Mouse (Mus musculus): ENCODE results near the gene Arntl2. TPM values are rescaled to one million over a fixed set of nuclear protein-coding genes. Genes with fewer than 3 reads are reported as not detected.

Arntl2 gene
- polyA plus RNA-seq, 1 experiment, result 0.49 TPM

GRCm38 (mm10) chr6:146781566-146781965, 14.3 kb upstream of the Arntl2 start:
- TF ChIP-seq FOSL1 (IDR thresholded peaks at IDR 0.05; ENCODE audit: insufficient read depth, low read length, poor library complexity, severe bottlenecking) (no peak), MAX (IDR thresholded peaks at IDR 0.05) (no peak), MYOG (IDR thresholded peaks at IDR 0.05; ENCODE audit: control insufficient read depth, extremely low read depth, insufficient read length) (no peak), MYOD1 (IDR thresholded peaks at IDR 0.05; ENCODE audit: control insufficient read depth, insufficient read length, low read depth) (no peak), CTCF (IDR thresholded peaks at IDR 0.05; ENCODE audit: control insufficient read depth, insufficient read depth, insufficient read length) (no peak), USF1 (IDR thresholded peaks at IDR 0.05; ENCODE audit: low read depth) (no peak), CEBPB (IDR thresholded peaks at IDR 0.05; ENCODE audit: low read depth) (no peak)
- H3K36me3 ChIP-seq (ENCODE audit: control insufficient read depth, insufficient read depth), result no peaks in the 10 kb centered on the region
- no peaks in the 10 kb centered on the region for H3K79me2 ChIP-seq (ENCODE audit: control insufficient read depth, insufficient read depth)
- H3K27me3 ChIP-seq (ENCODE audit: control insufficient read depth, insufficient read depth, insufficient read length), result no peaks in the 10 kb centered on the region
- no peaks in the 10 kb centered on the region for H3K79me3 ChIP-seq (ENCODE audit: low read depth)
- H3ac ChIP-seq (ENCODE audit: control insufficient read depth, insufficient read length, low read depth), result no peak overlapping the region
- no peak overlapping the region for H3K4me3 ChIP-seq (ENCODE audit: insufficient read depth, poor library complexity, severe bottlenecking)

GRCm38 (mm10) chr6:146793527-146793926, 2.3 kb upstream of the Arntl2 start:
- Histone ChIP-seq H3K36me3 (ENCODE audit: control insufficient read depth, insufficient read depth) (no peaks in the 10 kb centered on the region), H3K79me3 (ENCODE audit: low read depth) (no peaks in the 10 kb centered on the region), H3ac (ENCODE audit: control insufficient read depth, insufficient read length, low read depth) (no peak overlapping the region), H3K4me3 (ENCODE audit: insufficient read depth, poor library complexity, severe bottlenecking) (no peak overlapping the region), H3K79me2 (ENCODE audit: control insufficient read depth, insufficient read depth) (no peaks in the 10 kb centered on the region), H3K27me3 (ENCODE audit: control insufficient read depth, insufficient read depth, insufficient read length) (no peaks in the 10 kb centered on the region)
- TF ChIP-seq USF1 (IDR thresholded peaks at IDR 0.05; ENCODE audit: low read depth) (no peak), MAX (IDR thresholded peaks at IDR 0.05) (no peak), MYOG (IDR thresholded peaks at IDR 0.05; ENCODE audit: control insufficient read depth, extremely low read depth, insufficient read length) (no peak), CTCF (IDR thresholded peaks at IDR 0.05; ENCODE audit: control insufficient read depth, insufficient read depth, insufficient read length) (no peak), CEBPB (IDR thresholded peaks at IDR 0.05; ENCODE audit: low read depth) (no peak), MYOD1 (IDR thresholded peaks at IDR 0.05; ENCODE audit: control insufficient read depth, insufficient read length, low read depth) (no peak), FOSL1 (IDR thresholded peaks at IDR 0.05; ENCODE audit: insufficient read depth, low read length, poor library complexity, severe bottlenecking) (no peak)

DNA sequence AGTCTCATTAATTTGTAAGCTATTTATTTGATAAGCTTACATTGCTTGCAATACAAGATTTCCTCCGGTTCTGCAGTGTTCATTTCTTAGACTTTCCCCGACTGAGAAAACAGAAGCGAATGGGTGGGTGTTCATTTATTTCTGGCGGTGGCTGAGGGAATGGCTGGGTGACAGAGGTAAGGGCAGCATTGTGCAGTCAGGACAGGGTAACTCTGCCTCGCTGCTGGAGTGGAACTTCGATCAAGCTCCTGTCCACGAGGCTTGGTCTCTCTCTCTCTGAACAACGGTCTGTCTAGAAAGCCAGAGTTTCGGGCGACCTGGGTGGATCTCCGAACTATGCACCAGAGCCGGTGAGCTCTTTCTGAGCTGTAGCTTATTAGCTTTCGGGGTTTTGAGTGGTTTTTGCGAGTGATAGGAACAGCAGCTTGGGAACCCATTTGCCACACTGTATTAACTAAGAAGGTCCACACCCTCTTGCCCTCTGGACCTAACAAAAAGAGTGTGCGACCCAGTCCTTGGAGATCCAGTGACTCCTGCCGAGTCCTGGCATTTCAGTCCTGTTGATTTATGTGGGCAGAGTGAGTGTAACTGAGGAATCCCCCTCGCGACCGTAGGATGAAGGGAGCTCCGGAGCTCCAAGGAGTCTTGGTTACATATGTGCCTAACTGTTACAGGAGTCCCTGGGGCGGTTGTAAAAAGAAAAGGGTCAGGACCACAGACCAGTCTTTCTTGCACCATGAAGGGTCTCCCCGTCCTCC, 510 bp upstream of the Arntl2 start:
- no peak for TF ChIP-seq USF1 (IDR thresholded peaks at IDR 0.05; ENCODE audit: low read depth)
- no peaks in the 10 kb centered on the region for H3K27me3 ChIP-seq (ENCODE audit: control insufficient read depth, insufficient read depth, insufficient read length)
- no peaks in the 10 kb centered on the region for H3K36me3 ChIP-seq (ENCODE audit: control insufficient read depth, insufficient read depth)
- peak overlapping the region; percentile 37 for H3ac ChIP-seq (ENCODE audit: control insufficient read depth, insufficient read length, low read depth)
- peak overlapping the region; percentile 6 for H3K4me3 ChIP-seq (ENCODE audit: insufficient read depth, poor library complexity, severe bottlenecking)
- H3K79me2 ChIP-seq (ENCODE audit: control insufficient read depth, insufficient read depth), result no peaks in the 10 kb centered on the region
- H3K79me3 ChIP-seq (ENCODE audit: low read depth), result no peaks in the 10 kb centered on the region

GRCm38 (mm10) chr6:146797446-146797845, 1.6 kb downstream of the Arntl2 start:
- no peak overlapping the region for H3ac ChIP-seq (ENCODE audit: control insufficient read depth, insufficient read length, low read depth)
- no peaks in the 10 kb centered on the region for H3K79me3 ChIP-seq (ENCODE audit: low read depth)
- no peaks in the 10 kb centered on the region for H3K36me3 ChIP-seq (ENCODE audit: control insufficient read depth, insufficient read depth)
- TF ChIP-seq MAX (IDR thresholded peaks at IDR 0.05) (no peak), MYOD1 (IDR thresholded peaks at IDR 0.05; ENCODE audit: control insufficient read depth, insufficient read length, low read depth) (no peak), CEBPB (IDR thresholded peaks at IDR 0.05; ENCODE audit: low read depth) (no peak), USF1 (IDR thresholded peaks at IDR 0.05; ENCODE audit: low read depth) (no peak), FOSL1 (IDR thresholded peaks at IDR 0.05; ENCODE audit: insufficient read depth, low read length, poor library complexity, severe bottlenecking) (no peak), CTCF (IDR thresholded peaks at IDR 0.05; ENCODE audit: control insufficient read depth, insufficient read depth, insufficient read length) (no peak)
- H3K79me2 ChIP-seq (ENCODE audit: control insufficient read depth, insufficient read depth), result no peaks in the 10 kb centered on the region
- H3K27me3 ChIP-seq (ENCODE audit: control insufficient read depth, insufficient read depth, insufficient read length), result no peaks in the 10 kb centered on the region
- no peak overlapping the region for H3K4me3 ChIP-seq (ENCODE audit: insufficient read depth, poor library complexity, severe bottlenecking)

GRCm38 (mm10) chr6:146809991-146810390, 14.1 kb downstream of the Arntl2 start:
- TF ChIP-seq MYOG (IDR thresholded peaks at IDR 0.05; ENCODE audit: control insufficient read depth, extremely low read depth, insufficient read length) (no peak), MAX (IDR thresholded peaks at IDR 0.05) (no peak), CEBPB (IDR thresholded peaks at IDR 0.05; ENCODE audit: low read depth) (no peak), CTCF (IDR thresholded peaks at IDR 0.05; ENCODE audit: control insufficient read depth, insufficient read depth, insufficient read length) (no peak), USF1 (IDR thresholded peaks at IDR 0.05; ENCODE audit: low read depth) (no peak), FOSL1 (IDR thresholded peaks at IDR 0.05; ENCODE audit: insufficient read depth, low read length, poor library complexity, severe bottlenecking) (no peak), MYOD1 (IDR thresholded peaks at IDR 0.05; ENCODE audit: control insufficient read depth, insufficient read length, low read depth) (no peak)
- H3K79me3 ChIP-seq (ENCODE audit: low read depth), result no peaks in the 10 kb centered on the region
- H3K79me2 ChIP-seq (ENCODE audit: control insufficient read depth, insufficient read depth), result no peaks in the 10 kb centered on the region
- H3K4me3 ChIP-seq (ENCODE audit: insufficient read depth, poor library complexity, severe bottlenecking), result no peak overlapping the region
- H3ac ChIP-seq (ENCODE audit: control insufficient read depth, insufficient read length, low read depth), result no peak overlapping the region
- H3K36me3 ChIP-seq (ENCODE audit: control insufficient read depth, insufficient read depth), result no peaks in the 10 kb centered on the region
- no peaks in the 10 kb centered on the region for H3K27me3 ChIP-seq (ENCODE audit: control insufficient read depth, insufficient read depth, insufficient read length)

DNA sequence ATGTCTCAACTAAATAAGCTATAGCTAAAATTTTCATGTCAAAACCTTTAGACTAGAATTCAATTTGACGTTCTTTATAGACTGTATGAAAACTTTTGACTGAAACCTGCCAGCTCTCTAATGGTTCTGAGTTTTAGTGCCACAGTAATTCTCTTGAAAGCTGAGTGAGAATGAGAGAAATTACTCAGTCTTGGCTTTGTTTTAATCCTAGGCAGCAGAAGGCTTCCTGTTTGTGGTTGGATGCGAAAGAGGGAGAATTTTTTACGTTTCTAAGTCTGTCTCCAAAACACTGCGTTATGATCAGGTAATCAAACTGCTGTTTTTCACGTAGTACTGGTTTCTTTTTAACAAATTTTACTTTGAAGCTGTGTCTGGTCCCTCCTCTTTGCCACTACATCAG, 17.2 kb downstream of the Arntl2 start:
- no peaks in the 10 kb centered on the region for H3K27me3 ChIP-seq (ENCODE audit: control insufficient read depth, insufficient read depth, insufficient read length)
- H3ac ChIP-seq (ENCODE audit: control insufficient read depth, insufficient read length, low read depth), result no peak overlapping the region

More for the DNA sequence above, 17.2 kb downstream of the Arntl2 start:
- no peak for TF ChIP-seq CTCF (IDR thresholded peaks at IDR 0.05; ENCODE audit: control insufficient read depth, insufficient read depth, insufficient read length)
- no peak for TF ChIP-seq MAX (IDR thresholded peaks at IDR 0.05)
- no peak for TF ChIP-seq CEBPB (IDR thresholded peaks at IDR 0.05; ENCODE audit: low read depth)
- TF ChIP-seq MYOD1 (IDR thresholded peaks at IDR 0.05; ENCODE audit: control insufficient read depth, insufficient read length, low read depth), result no peak
- no peak for TF ChIP-seq FOSL1 (IDR thresholded peaks at IDR 0.05; ENCODE audit: insufficient read depth, low read length, poor library complexity, severe bottlenecking)
- TF ChIP-seq MYOG (IDR thresholded peaks at IDR 0.05; ENCODE audit: control insufficient read depth, extremely low read depth, insufficient read length), result no peak
- TF ChIP-seq USF1 (IDR thresholded peaks at IDR 0.05; ENCODE audit: low read depth), result no peak
- H3K4me3 ChIP-seq (ENCODE audit: insufficient read depth, poor library complexity, severe bottlenecking), result no peak overlapping the region
- no peaks in the 10 kb centered on the region for H3K79me3 ChIP-seq (ENCODE audit: low read depth)
- H3K36me3 ChIP-seq (ENCODE audit: control insufficient read depth, insufficient read depth), result no peaks in the 10 kb centered on the region
- no peaks in the 10 kb centered on the region for H3K79me2 ChIP-seq (ENCODE audit: control insufficient read depth, insufficient read depth)
